Comparison of ENCODE assay signal across 20 mouse cellular contexts in genomic region chr11:32751863-32752594, GRCm38 (mm10).
DNase-seq lines count a peak whose midpoint lies in the region; ATAC-seq lines count a peak whose summit lies in the region.
"Had no signal": no experiment of that assay in that cellular context is flagged by ENCODE, and none has a peak within 500 bp of the region (broad histone marks: within the 10 kb centered on the region; RNA-seq: fewer than 3 reads in every experiment).

No protein-coding gene starts in this region.

- no peaks in the 10 kb centered on the region for H3K27me3 ChIP-seq in forebrain, embryonic 14.5 days (replicated peaks; ENCODE audit: control insufficient read depth, insufficient read depth, low read length)
- H3K27me3 ChIP-seq in forebrain, embryonic 11.5 days (ENCODE audit: control insufficient read depth, insufficient read depth, low read length), result no peaks in the 10 kb centered on the region
- H3K27me3 ChIP-seq in limb, embryonic 13.5 days, result no peaks in the 10 kb centered on the region
- no peaks in the 10 kb centered on the region for H3K27me3 ChIP-seq in neural tube, embryonic 15.5 days (replicated peaks)
- H3K27me3 ChIP-seq: liver, embryonic 12.5 days; neural tube, embryonic 13.5 days had no signal

- 75% methylated on average over 7 of the region's 7 CpGs for WGBS in forebrain, embryonic 14.5 days
- WGBS in forebrain, embryonic 11.5 days, result 76% methylated on average over 7 of the region's 7 CpGs
- 51% methylated on average over 7 of the region's 7 CpGs for WGBS in limb, embryonic 13.5 days
- 76% methylated on average over 7 of the region's 7 CpGs for WGBS in neural tube, embryonic 15.5 days

- H3K4me1 ChIP-seq in forebrain, embryonic 14.5 days (ENCODE audit: control insufficient read depth, insufficient read depth, low read length), result no peaks in the 10 kb centered on the region
- H3K4me1 ChIP-seq in forebrain, embryonic 11.5 days (replicated peaks; ENCODE audit: control insufficient read depth, insufficient read depth, low read length), result no peaks in the 10 kb centered on the region
- peaks cover 21% of the 10 kb centered on the region for H3K4me1 ChIP-seq in limb, embryonic 13.5 days
- H3K4me1 ChIP-seq in neural tube, embryonic 15.5 days, result 0 out of 2 replicates have a peak, but pooled peaks cover 3% of the 10 kb centered on the region
- H3K4me1 ChIP-seq: neural tube, embryonic 13.5 days had no signal

- intact Hi-C loops in left cerebral cortex, postnatal 14 days (cut with DNase I), result no loop called here

- H3K9me3 ChIP-seq in forebrain, embryonic 14.5 days (replicated peaks; ENCODE audit: control insufficient read depth, low read length), result no peaks in the 10 kb centered on the region
- no peaks in the 10 kb centered on the region for H3K9me3 ChIP-seq in forebrain, embryonic 11.5 days (ENCODE audit: control insufficient read depth, low read length)
- H3K9me3 ChIP-seq in limb, embryonic 13.5 days, result no peaks in the 10 kb centered on the region
- H3K9me3 ChIP-seq in neural tube, embryonic 15.5 days (replicated peaks), result no peaks in the 10 kb centered on the region
- H3K9me3 ChIP-seq: liver, embryonic 12.5 days; neural tube, embryonic 13.5 days had no signal

- H3K4me2 ChIP-seq in forebrain, embryonic 14.5 days (ENCODE audit: low read length), result no peak overlapping the region
- no peak overlapping the region for H3K4me2 ChIP-seq in forebrain, embryonic 11.5 days (ENCODE audit: low read depth, low read length, severe bottlenecking)
- 0 out of 2 replicates have a peak overlapping the region, but pooled peaks have one; percentile 3 for H3K4me2 ChIP-seq in limb, embryonic 13.5 days (replicated peaks)
- H3K4me2 ChIP-seq in neural tube, embryonic 15.5 days, result no peak overlapping the region
- H3K4me2 ChIP-seq: liver, embryonic 12.5 days; neural tube, embryonic 13.5 days had no signal

- peak overlapping the region; percentile 44; the same call in 1 of the 2 replicates for H3K27ac ChIP-seq in forebrain, embryonic 14.5 days (ENCODE audit: low read depth, low read length)
- no peak overlapping the region for H3K27ac ChIP-seq in forebrain, embryonic 11.5 days (ENCODE audit: low read depth, low read length)
- H3K27ac ChIP-seq in limb, embryonic 13.5 days, result peak overlapping the region; percentile 82; the same call in 1 of the 2 replicates
- H3K27ac ChIP-seq in neural tube, embryonic 15.5 days (replicated peaks), result no peak overlapping the region
- H3K27ac ChIP-seq: gastrocnemius, adult 2 months; liver, embryonic 12.5 days; neural tube, embryonic 13.5 days; stomach, postnatal 0 days had no signal

- DNase-seq in forebrain, embryonic 14.5 days (ENCODE audit: low spot score), result peak; percentile 60
- DNase-seq in forebrain, embryonic 11.5 days (ENCODE audit: low spot score), result no peak
- DNase-seq in left cerebral cortex, postnatal 14 days (ENCODE audit: low spot score in 2 of 2), result peak; percentile 11 to 24
- no peak for DNase-seq in left cerebral cortex, adult 8-10 months (ENCODE audit: low spot score in 2 of 2)
- DNase-seq in MN1 (ENCODE audit: low spot score), result peak; percentile 55
- no peak for DNase-seq in embryo, embryonic 10 days (ENCODE audit: low spot score)
- DNase-seq: adrenal gland, postnatal 10 days; cerebellum, postnatal 14 days; gastrocnemius, adult 2 months; kidney, postnatal 10 days; retina, postnatal 1 day; spleen, adult 18-20 months; thymus, postnatal 36 days had no signal

- peak; percentile 32; the same call in 1 of the 2 replicates for ATAC-seq in forebrain, embryonic 14.5 days
- no peak for ATAC-seq in forebrain, embryonic 11.5 days (replicated peaks; ENCODE audit: low FRiP score)
- ATAC-seq in limb, embryonic 13.5 days (ENCODE audit: low FRiP score, low read depth), result peak; percentile 70; the same call in 1 of the 2 replicates
- no peak for ATAC-seq in neural tube, embryonic 15.5 days (ENCODE audit: low FRiP score)
- ATAC-seq: midbrain, embryonic 16.5 days had no signal

- no peak overlapping the region for H3K9ac ChIP-seq in forebrain, embryonic 14.5 days (ENCODE audit: low read length)
- no peak overlapping the region for H3K9ac ChIP-seq in forebrain, embryonic 11.5 days (ENCODE audit: low read length)
- no peak overlapping the region; the same call in 1 of the 2 replicates for H3K9ac ChIP-seq in limb, embryonic 13.5 days
- H3K9ac ChIP-seq in neural tube, embryonic 15.5 days (replicated peaks), result no peak overlapping the region
- H3K9ac ChIP-seq: liver, embryonic 12.5 days; neural tube, embryonic 13.5 days had no signal

- peaks cover under 1% of the 10 kb centered on the region; the same call in 1 of the 2 replicates for H3K36me3 ChIP-seq in forebrain, embryonic 14.5 days (ENCODE audit: control insufficient read depth, insufficient read depth, low read length)
- no peaks in the 10 kb centered on the region for H3K36me3 ChIP-seq in forebrain, embryonic 11.5 days (ENCODE audit: control insufficient read depth, insufficient read depth, low read length)
- peaks cover 12% of the 10 kb centered on the region for H3K36me3 ChIP-seq in limb, embryonic 13.5 days
- 0 out of 2 replicates have a peak, but pooled peaks cover 5% of the 10 kb centered on the region for H3K36me3 ChIP-seq in neural tube, embryonic 15.5 days

- no peak overlapping the region for H3K4me3 ChIP-seq in forebrain, embryonic 14.5 days (ENCODE audit: low read depth, low read length)
- no peak overlapping the region for H3K4me3 ChIP-seq in forebrain, embryonic 11.5 days (ENCODE audit: low read depth, low read length)
- no peak overlapping the region for H3K4me3 ChIP-seq in limb, embryonic 13.5 days
- no peak overlapping the region for H3K4me3 ChIP-seq in neural tube, embryonic 15.5 days (replicated peaks)
- H3K4me3 ChIP-seq: erythroblast, embryonic 14.5 days; gastrocnemius, adult 2 months; liver, embryonic 12.5 days; neural tube, embryonic 13.5 days had no signal

Comparison
In these comparisons a context has a peak if more than half of its experiments do, and no peak if none do; other contexts are left out.
1. ATAC-seq: peak in forebrain, embryonic 14.5 days (single experiment) and limb, embryonic 13.5 days (single experiment); none in forebrain, embryonic 11.5 days (single experiment) and neural tube, embryonic 15.5 days (single experiment).
2. DNase-seq: peak in forebrain, embryonic 14.5 days (single experiment), left cerebral cortex, postnatal 14 days (2 of 2) and MN1 (single experiment); none in forebrain, embryonic 11.5 days (single experiment), left cerebral cortex, adult 8-10 months (0 of 2) and embryo, embryonic 10 days (single experiment).
3. H3K27ac ChIP-seq: peak in forebrain, embryonic 14.5 days (single experiment) and limb, embryonic 13.5 days (single experiment); none in forebrain, embryonic 11.5 days (single experiment) and neural tube, embryonic 15.5 days (single experiment).